Mouse (Mus musculus): Measurements from ENCODE around the gene Vac14.

Vac14 gene

GRCm38 (mm10) chr8:110636182-110636581 lies 17.8 kb downstream of the Vac14 start:
- ChIA-PET CTCF (interaction anchor here in 1 of 4 experiments (0.8 kb wide), 1 partner anchor 10 kb away, joined by 3 read pairs; no protein-coding TSS in a partner anchor), POLR2A (interaction anchor here in 2 of 4 experiments (0.9 to 1.2 kb wide), 2 partner anchors 12 to 17 kb away, joined by 3 to 4 read pairs; no protein-coding TSS in a partner anchor)

DNA sequence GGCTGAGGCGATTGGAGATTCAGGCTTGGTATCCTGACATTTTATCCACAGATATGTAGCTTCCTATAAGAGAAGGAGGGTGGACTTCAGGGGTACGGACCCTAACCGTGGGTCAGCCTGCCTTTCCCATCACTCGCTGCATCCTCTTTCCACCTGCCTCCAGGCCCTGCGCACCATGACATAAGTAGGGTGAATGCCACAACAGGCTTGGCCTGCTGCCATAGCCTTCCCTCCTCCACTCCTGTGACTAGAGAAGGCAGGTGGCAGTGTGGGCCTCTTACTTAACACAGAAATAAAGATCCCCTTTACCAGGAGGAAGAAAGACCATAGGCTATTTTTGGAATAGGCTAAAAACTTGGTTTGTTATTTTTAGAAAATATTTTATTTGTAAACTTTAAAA lies 23.9 kb downstream of the Vac14 start:
- ChIA-PET CTCF (interaction anchor here in 2 of 4 experiments (0.6 to 1.6 kb wide), 3 partner anchors 13 to 343 kb away, joined by 3 to 9 read pairs (median 4); no protein-coding TSS in a partner anchor), POLR2A (interaction anchor here in 1 of 4 experiments (1.0 kb wide), 1 partner anchor 11 kb away, joined by 3 read pairs; no protein-coding TSS in a partner anchor)

DNA sequence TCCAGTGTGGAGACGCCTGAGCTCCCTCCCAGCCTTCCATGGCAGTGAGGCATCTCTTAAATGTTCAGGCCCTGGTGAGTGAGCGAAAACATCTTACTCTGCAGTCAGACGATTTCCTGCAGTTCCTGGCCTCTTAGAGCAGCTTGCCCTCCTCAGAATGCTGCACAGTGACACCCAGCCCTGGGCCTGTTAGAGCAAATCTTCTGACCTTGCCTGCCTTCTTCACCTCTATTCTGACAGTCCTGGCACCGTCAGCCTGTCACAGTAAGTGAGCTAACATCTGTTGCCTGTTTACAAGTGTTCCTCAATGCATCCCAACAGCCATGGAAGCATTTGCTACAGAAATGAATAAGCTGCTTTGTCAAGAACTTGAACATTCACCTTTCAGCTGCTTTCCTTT lies 24.8 kb downstream of the Vac14 start:
- CTCF ChIA-PET, result interaction anchor here in 2 of 4 experiments (1.4 to 1.6 kb wide), 2 partner anchors 14 kb away, joined by 4 to 9 read pairs; no protein-coding TSS in a partner anchor
- POLR2A ChIA-PET, result interaction anchor here in 2 of 4 experiments (0.7 to 1.0 kb wide), 4 partner anchors 10 to 23 kb away, joined by 3 read pairs; no protein-coding TSS in a partner anchor

DNA sequence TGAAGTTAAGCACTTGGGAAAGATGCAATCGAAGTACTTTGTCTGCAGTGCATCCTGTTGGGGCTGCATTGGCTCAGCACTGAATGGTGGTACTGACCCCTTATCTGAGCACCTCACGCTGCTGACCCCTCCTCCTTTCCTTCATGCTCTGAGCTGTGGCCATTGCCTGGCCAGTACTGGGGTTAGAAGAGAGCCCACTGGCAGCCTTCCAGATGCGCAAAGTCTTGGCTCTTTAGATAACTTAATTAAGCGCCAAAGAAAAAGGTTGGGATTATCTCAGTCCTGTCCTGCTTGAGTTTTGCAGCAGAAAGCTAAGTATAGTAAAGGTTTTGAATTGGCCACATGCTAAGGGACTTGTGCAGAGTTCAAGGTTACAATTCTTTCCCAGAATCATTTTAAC lies 26.0 kb downstream of the Vac14 start:
- ChIA-PET CTCF (interaction anchor here in 3 of 4 experiments (0.7 to 1.1 kb wide), 3 partner anchors 15 kb away, joined by 3 to 5 read pairs (median 3); no protein-coding TSS in a partner anchor), POLR2A (no interaction called here)

- POLR2A ChIA-PET, result no interaction called here
- CTCF ChIA-PET, result interaction anchor here in 3 of 4 experiments (0.7 to 1.1 kb wide), 3 partner anchors 15 to 16 kb away, joined by 3 to 5 read pairs (median 3); no protein-coding TSS in a partner anchor
Measured at GRCm38 (mm10) chr8:110644901-110645300, 26.5 kb downstream of the Vac14 start.

GRCm38 (mm10) chr8:110645340-110645739 lies 27.0 kb downstream of the Vac14 start:
- POLR2A ChIA-PET, result no interaction called here
- CTCF ChIA-PET, result interaction anchor here in 2 of 4 experiments (0.8 to 1.1 kb wide), 2 partner anchors 16 kb away, joined by 3 to 5 read pairs; no protein-coding TSS in a partner anchor

- POLR2A ChIA-PET, result no interaction called here
- CTCF ChIA-PET, result interaction anchor here in 1 of 4 experiments (1.1 kb wide), 1 partner anchor 10 kb away, joined by 3 read pairs; no protein-coding TSS in a partner anchor
Measured at GRCm38 (mm10) chr8:110646064-110646463, 27.7 kb downstream of the Vac14 start.

GRCm38 (mm10) chr8:110648577-110648976 lies 30.2 kb downstream of the Vac14 start:
- ChIA-PET POLR2A (interaction anchor here in 2 of 4 experiments (0.6 to 2.5 kb wide), 5 partner anchors 10 to 72 kb away, joined by 3 to 10 read pairs (median 6); partner anchors contain the start of gene Mtss1l (in 1 of the 2)), CTCF (interaction anchor here in 3 of 4 experiments (0.5 to 2.4 kb wide), 8 partner anchors 18 to 381 kb away, joined by 3 to 19 read pairs (median 4); no protein-coding TSS in a partner anchor)

DNA sequence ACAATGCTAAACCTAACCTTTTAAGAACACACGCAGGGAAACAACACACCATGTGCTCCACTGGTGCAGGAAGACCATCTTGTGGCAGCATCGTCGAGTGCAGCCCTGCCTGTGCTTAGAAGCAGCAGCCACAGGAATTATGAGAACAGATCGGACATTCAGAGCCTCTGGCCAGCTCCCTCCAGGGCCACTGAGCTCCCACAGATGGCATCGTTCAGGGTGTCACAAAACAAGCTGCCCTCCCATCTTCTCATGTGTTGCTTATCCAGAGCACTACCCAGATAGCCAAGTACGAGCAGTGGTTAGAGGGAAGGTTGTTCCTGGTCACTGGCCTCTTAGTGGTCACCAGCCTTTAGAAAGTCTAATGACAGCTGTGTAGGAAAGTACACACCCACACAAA lies 30.9 kb downstream of the Vac14 start:
- CTCF ChIA-PET, result interaction anchor here in 2 of 4 experiments (0.8 to 2.4 kb wide), 4 partner anchors 19 to 77 kb away, joined by 3 to 6 read pairs (median 4); no protein-coding TSS in a partner anchor

GRCm38 (mm10) chr8:110650838-110651237 lies 32.5 kb downstream of the Vac14 start:
- CTCF ChIA-PET, result interaction anchor here in 3 of 4 experiments (0.5 to 1.2 kb wide), 7 partner anchors 12 to 111 kb away, joined by 3 to 6 read pairs (median 3); no protein-coding TSS in a partner anchor
- POLR2A ChIA-PET, result interaction anchor here in 3 of 4 experiments (0.6 to 1.7 kb wide), 9 partner anchors 8 to 476 kb away, joined by 3 to 5 read pairs (median 3); partner anchors contain the start of genes Cog4 (in 1 of the 3), Mtss1l (in 1 of the 3), Sf3b3 (in 1 of the 3) and Vac14 (in 1 of the 3)

More for the DNA sequence above, 30.9 kb downstream of the Vac14 start:
- POLR2A ChIA-PET, result interaction anchor here in 3 of 4 experiments (0.6 to 2.5 kb wide), 7 partner anchors 10 to 130 kb away, joined by 3 to 10 read pairs (median 4); partner anchors contain the start of gene Mtss1l (in 1 of the 3)

- CTCF ChIA-PET, result interaction anchor here in 2 of 4 experiments (0.6 to 0.7 kb wide), 3 partner anchors 23 to 84 kb away, joined by 3 to 5 read pairs (median 3); no protein-coding TSS in a partner anchor
- POLR2A ChIA-PET, result interaction anchor here in 1 of 4 experiments (1.7 kb wide), 1 partner anchor 11 kb away, joined by 4 read pairs; no protein-coding TSS in a partner anchor
Measured at GRCm38 (mm10) chr8:110651847-110652246, 33.5 kb downstream of the Vac14 start.

GRCm38 (mm10) chr8:110654075-110655060 lies 36.0 kb downstream of the Vac14 start:
- POLR2A ChIA-PET, result interaction anchor here in 2 of 4 experiments (0.5 to 2.2 kb wide), 5 partner anchors 11 to 191 kb away, joined by 3 to 10 read pairs (median 6); no protein-coding TSS in a partner anchor
- CTCF ChIA-PET, result interaction anchor here in 2 of 4 experiments (1.0 to 1.2 kb wide), 2 partner anchors 25 kb away, joined by 3 to 4 read pairs; no protein-coding TSS in a partner anchor

DNA sequence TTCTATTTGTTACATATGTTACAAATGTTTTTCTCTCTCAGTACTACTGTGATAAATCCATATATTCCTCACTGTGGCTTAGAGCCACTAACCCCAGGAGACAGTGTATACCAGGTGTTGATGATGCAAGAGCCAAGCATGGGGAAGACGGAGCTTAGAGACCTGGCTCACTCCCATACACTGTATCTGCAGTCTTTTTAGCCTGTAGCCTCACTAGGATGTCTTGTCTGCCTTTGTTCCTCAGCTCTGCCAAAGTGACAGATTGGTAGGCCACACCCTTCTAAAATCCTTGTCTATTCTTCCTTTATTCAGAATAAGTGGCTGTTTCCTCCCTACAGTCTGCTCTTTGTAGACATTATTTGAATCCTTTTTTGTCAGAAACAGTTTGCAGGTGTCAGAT lies 37.4 kb downstream of the Vac14 start:
- ChIA-PET POLR2A (interaction anchor here in 2 of 4 experiments (0.6 to 2.2 kb wide), 5 partner anchors 12 to 81 kb away, joined by 3 to 7 read pairs (median 6); partner anchors contain the start of gene Vac14 (in 1 of the 2)), CTCF (interaction anchor here in 1 of 4 experiments (1.1 kb wide), 1 partner anchor 27 kb away, joined by 4 read pairs; no protein-coding TSS in a partner anchor)

DNA sequence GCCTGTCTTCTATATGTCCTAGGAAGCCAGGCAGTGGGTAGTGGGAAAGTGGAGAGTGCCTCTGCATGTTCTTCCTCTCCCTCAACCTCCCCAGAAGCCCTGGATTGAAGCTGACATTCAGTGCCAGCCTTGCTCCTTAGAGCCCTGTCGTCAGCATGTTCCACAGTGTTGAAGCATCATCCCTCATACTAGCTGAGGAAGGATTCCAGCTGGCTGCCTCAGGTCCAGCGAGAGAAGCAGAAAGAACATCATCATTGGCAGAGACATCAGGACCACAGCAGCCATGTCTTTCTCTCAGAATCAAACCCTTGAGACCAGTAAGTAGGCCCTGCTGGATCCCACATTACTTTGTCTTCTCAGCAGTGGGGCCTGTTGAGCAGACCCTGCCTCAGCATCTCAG lies 39.3 kb downstream of the Vac14 start:
- POLR2A ChIA-PET, result interaction anchor here in 1 of 4 experiments (0.5 to 1.7 kb wide), 5 partner anchors 13 to 86 kb away, joined by 3 to 5 read pairs (median 4); partner anchors contain the start of gene Vac14

GRCm38 (mm10) chr8:110660121-110660520 lies 41.7 kb downstream of the Vac14 start:
- CTCF ChIA-PET, result interaction anchor here in 1 of 4 experiments (0.5 kb wide), 1 partner anchor 56 kb away, joined by 3 read pairs; no protein-coding TSS in a partner anchor
- POLR2A ChIA-PET, result interaction anchor here in 2 of 4 experiments (0.6 to 2.2 kb wide), 3 partner anchors 10 to 158 kb away, joined by 3 to 6 read pairs (median 4); no protein-coding TSS in a partner anchor

More for the DNA sequence above, 39.3 kb downstream of the Vac14 start:
- CTCF ChIA-PET, result interaction anchor here in 1 of 4 experiments (1.0 kb wide), 1 partner anchor 28 kb away, joined by 3 read pairs; no protein-coding TSS in a partner anchor

GRCm38 (mm10) chr8:110662545-110662944 lies 44.2 kb downstream of the Vac14 start:
- CTCF ChIA-PET, result interaction anchor here in 3 of 4 experiments (0.6 to 1.2 kb wide), 3 partner anchors 12 to 86 kb away, joined by 3 to 7 read pairs (median 3); no protein-coding TSS in a partner anchor
- POLR2A ChIA-PET, result interaction anchor here in 1 of 4 experiments (0.9 to 1.6 kb wide), 2 partner anchors 12 to 24 kb away, joined by 3 to 4 read pairs; no protein-coding TSS in a partner anchor

DNA sequence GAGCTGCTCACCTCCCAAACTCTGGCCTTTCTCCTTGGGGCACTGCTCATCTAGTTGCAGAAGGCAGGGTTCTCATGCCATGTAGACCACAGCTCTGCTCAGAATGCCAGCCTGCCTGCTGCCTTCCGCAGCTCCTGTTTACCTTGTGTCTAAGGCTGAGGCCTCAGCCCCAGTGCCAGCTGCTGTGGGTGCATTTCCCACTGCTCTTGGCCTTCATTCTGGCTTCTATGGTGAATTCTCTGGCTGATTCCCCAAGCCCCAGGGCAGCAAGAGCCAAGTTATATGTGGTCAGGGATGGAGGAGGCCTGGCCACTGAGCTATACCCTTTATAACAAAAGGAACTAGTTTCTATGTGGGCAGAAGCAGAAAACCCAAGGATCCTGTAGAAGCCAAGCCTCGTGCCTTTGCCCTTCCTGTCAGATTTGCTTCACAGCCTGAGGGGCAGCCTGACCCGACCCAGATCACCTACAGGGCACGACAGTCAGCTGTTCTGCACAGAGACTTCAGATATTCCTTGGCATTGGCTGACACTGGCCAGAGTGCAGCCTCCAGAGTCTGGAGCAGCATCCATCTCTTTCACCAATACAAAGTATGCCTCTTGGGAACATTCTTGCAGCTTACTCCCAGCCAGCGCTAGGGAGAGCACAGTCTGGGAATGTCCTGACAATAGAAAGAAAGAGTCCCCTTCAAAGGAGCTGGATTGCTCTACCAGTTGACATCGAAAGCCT lies 44.8 kb downstream of the Vac14 start:
- ChIA-PET CTCF (interaction anchor here in 2 of 4 experiments (1.1 to 1.2 kb wide), 2 partner anchors 13 to 34 kb away, joined by 3 read pairs; no protein-coding TSS in a partner anchor), POLR2A (interaction anchor here in 1 of 4 experiments (0.9 to 1.6 kb wide), 3 partner anchors 12 to 25 kb away, joined by 3 to 5 read pairs (median 4); no protein-coding TSS in a partner anchor)

Data from embryonic stem cell, embryonic (primary cell).